8 mouse cellular contexts compared by ENCODE assay signal in the genomic region with DNA sequence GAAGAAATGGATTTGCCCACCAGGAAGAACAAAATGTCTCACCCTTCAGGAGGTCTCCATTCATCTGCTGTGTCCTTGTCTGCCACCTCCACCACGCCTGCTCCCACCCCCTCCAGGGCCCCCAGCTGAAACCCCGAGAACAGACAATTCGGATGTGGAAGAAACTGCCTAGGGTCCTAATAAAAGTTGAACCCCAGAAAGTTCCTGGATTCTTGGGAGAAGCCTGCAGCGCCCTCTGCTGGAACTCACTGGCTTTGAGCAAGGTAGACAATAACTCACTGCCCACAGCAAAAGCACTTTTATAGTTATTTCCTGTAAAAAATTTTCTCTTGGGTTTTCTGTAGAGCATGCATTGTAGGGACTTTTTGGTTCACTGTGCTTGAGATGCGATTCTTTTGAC. TPM values are rescaled to one million over a fixed set of nuclear protein-coding genes. Genes with fewer than 3 reads are reported as not detected.
DNase-seq lines count a peak whose midpoint lies in the region; ATAC-seq lines count a peak whose summit lies in the region.

No protein-coding gene starts in this region.

- no peak overlapping the region for H3K4me3 ChIP-seq in hindbrain, embryonic 14.5 days (replicated peaks; ENCODE audit: low read length)
- no peak overlapping the region for H3K4me3 ChIP-seq in hindbrain, embryonic 16.5 days (ENCODE audit: low read length)
- H3K4me3 ChIP-seq in heart, embryonic 14.5 days (ENCODE audit: control insufficient read depth in 1 of 2, insufficient read depth in 1 of 2, low read depth in 1 of 2, low read length in 2 of 2), result no peak overlapping the region
- no peak overlapping the region for H3K4me3 ChIP-seq in neural tube, embryonic 11.5 days (ENCODE audit: low read depth, low read length)

- peak; percentile 70 for DNase-seq in hindbrain, embryonic 14.5 days (ENCODE audit: low spot score)
- peak; percentile 65 to 88 for DNase-seq in adrenal gland, adult (ENCODE audit: inconsistent age in 2 of 2, low spot score in 1 of 2)
- DNase-seq in embryo, embryonic 10 days (ENCODE audit: low spot score), result peak; percentile 80
- peak; percentile 48 to 77 for DNase-seq in left cerebral cortex, adult 18-20 months (ENCODE audit: low spot score in 2 of 2)
- peak; percentile 78 for DNase-seq in neural tube, embryonic 11.5 days (ENCODE audit: low spot score)
- peak; percentile 72 for DNase-seq in thymus, postnatal 14 days

- H3K9me3 ChIP-seq in hindbrain, embryonic 14.5 days (ENCODE audit: control insufficient read depth, low read length), result no peaks in the 10 kb centered on the region
- H3K9me3 ChIP-seq in hindbrain, embryonic 16.5 days (ENCODE audit: control insufficient read depth, low read length), result no peaks in the 10 kb centered on the region
- no peaks in the 10 kb centered on the region for H3K9me3 ChIP-seq in heart, embryonic 14.5 days (ENCODE audit: control insufficient read depth, low read length)
- no peaks in the 10 kb centered on the region for H3K9me3 ChIP-seq in neural tube, embryonic 11.5 days (ENCODE audit: control insufficient read depth, low read length)

- no peak overlapping the region for H3K4me2 ChIP-seq in hindbrain, embryonic 14.5 days (replicated peaks)
- no peak overlapping the region for H3K4me2 ChIP-seq in hindbrain, embryonic 16.5 days (ENCODE audit: low read length)
- peak overlapping the region; percentile 40 for H3K4me2 ChIP-seq in heart, embryonic 14.5 days (ENCODE audit: low read length)
- no peak overlapping the region for H3K4me2 ChIP-seq in neural tube, embryonic 11.5 days (ENCODE audit: low read depth)

- no peak for ATAC-seq in hindbrain, embryonic 14.5 days (ENCODE audit: low FRiP score)
- no peak for ATAC-seq in hindbrain, embryonic 16.5 days
- ATAC-seq in heart, embryonic 14.5 days (ENCODE audit: insufficient number of reproducible peaks, insufficient read depth, low FRiP score, low read depth), result no peak
- no peak for ATAC-seq in neural tube, embryonic 11.5 days (ENCODE audit: insufficient read depth, low FRiP score, low TSS enrichment)

- no peaks in the 10 kb centered on the region for H3K4me1 ChIP-seq in hindbrain, embryonic 14.5 days (replicated peaks; ENCODE audit: control insufficient read depth, insufficient read depth, low read length)
- no peaks in the 10 kb centered on the region for H3K4me1 ChIP-seq in hindbrain, embryonic 16.5 days (ENCODE audit: control insufficient read depth, insufficient read depth, low read depth, low read length)
- H3K4me1 ChIP-seq in heart, embryonic 14.5 days (ENCODE audit: control insufficient read depth in 2 of 2, insufficient read depth in 2 of 2, low read length in 2 of 2), result no peaks in the 10 kb centered on the region
- H3K4me1 ChIP-seq in neural tube, embryonic 11.5 days (ENCODE audit: control insufficient read depth, insufficient read depth, low read length), result no peaks in the 10 kb centered on the region

- H3K9ac ChIP-seq in hindbrain, embryonic 14.5 days, result no peak overlapping the region
- H3K9ac ChIP-seq in hindbrain, embryonic 16.5 days (ENCODE audit: low read depth, low read length), result no peak overlapping the region
- H3K9ac ChIP-seq in heart, embryonic 14.5 days (ENCODE audit: low read length), result no peak overlapping the region
- no peak overlapping the region for H3K9ac ChIP-seq in neural tube, embryonic 11.5 days (ENCODE audit: low read length)

- WGBS in hindbrain, embryonic 14.5 days, result 13% methylated on average over 5 of the region's 5 CpGs
- 18% methylated on average over 5 of the region's 5 CpGs for WGBS in hindbrain, embryonic 16.5 days
- 10% methylated on average over 5 of the region's 5 CpGs for WGBS in heart, embryonic 14.5 days
- 13% methylated on average over 5 of the region's 5 CpGs for WGBS in neural tube, embryonic 11.5 days

- H3K27ac ChIP-seq in hindbrain, embryonic 14.5 days, result no peak overlapping the region
- no peak overlapping the region for H3K27ac ChIP-seq in hindbrain, embryonic 16.5 days (ENCODE audit: low read depth, low read length)
- H3K27ac ChIP-seq in heart, embryonic 14.5 days (replicated peaks in 1 of 2; ENCODE audit: control insufficient read depth in 1 of 2, insufficient read depth in 1 of 2, low read depth in 2 of 2, low read length in 2 of 2), result no peak overlapping the region
- no peak overlapping the region for H3K27ac ChIP-seq in neural tube, embryonic 11.5 days (ENCODE audit: low read depth, low read length)

- no peaks in the 10 kb centered on the region for H3K27me3 ChIP-seq in hindbrain, embryonic 14.5 days (ENCODE audit: control insufficient read depth, insufficient read depth, low read length)
- H3K27me3 ChIP-seq in hindbrain, embryonic 16.5 days (replicated peaks; ENCODE audit: control insufficient read depth, insufficient read depth, low read length), result no peaks in the 10 kb centered on the region
- H3K27me3 ChIP-seq in heart, embryonic 14.5 days (ENCODE audit: control insufficient read depth, insufficient read depth, low read length), result no peaks in the 10 kb centered on the region
- H3K27me3 ChIP-seq in neural tube, embryonic 11.5 days (ENCODE audit: control insufficient read depth, insufficient read depth, low read length), result no peaks in the 10 kb centered on the region

- no peaks in the 10 kb centered on the region for H3K36me3 ChIP-seq in hindbrain, embryonic 14.5 days (replicated peaks; ENCODE audit: control insufficient read depth, insufficient read depth)
- no peaks in the 10 kb centered on the region for H3K36me3 ChIP-seq in hindbrain, embryonic 16.5 days (ENCODE audit: control insufficient read depth, insufficient read depth, low read length)
- no peaks in the 10 kb centered on the region for H3K36me3 ChIP-seq in heart, embryonic 14.5 days (ENCODE audit: control insufficient read depth, insufficient read depth, low read length)
- H3K36me3 ChIP-seq in neural tube, embryonic 11.5 days (ENCODE audit: control insufficient read depth, insufficient read depth, low read length), result no peaks in the 10 kb centered on the region

RNA-seq across cellular contexts. Expression of gene Defb48, which starts 9.3 kb away (rescaled TPM):
- polyA plus RNA-seq in hindbrain, embryonic 14.5 days (2014; fragmentation: Nextera tagmentation; extraction: Ambion mirVana), result not detected in 2 replicates
- polyA plus RNA-seq in hindbrain, embryonic 16.5 days (2015; fragmentation: Nextera tagmentation; extraction: Ambion mirVana), result not detected in 2 replicates
- not detected in 2 replicates for polyA plus RNA-seq in heart, embryonic 14.5 days (2014; fragmentation: Nextera tagmentation; extraction: Ambion mirVana)
- not detected for total RNA-seq in left cerebral cortex, adult 18-20 months (2021)
- polyA plus RNA-seq in neural tube, embryonic 11.5 days (2014; fragmentation: Nextera tagmentation; extraction: Ambion mirVana), result not detected in 2 replicates

RNA-seq across cellular contexts. Expression of gene Defb47, which starts 22.8 kb away (rescaled TPM):
- polyA plus RNA-seq in hindbrain, embryonic 14.5 days (2014; fragmentation: Nextera tagmentation; extraction: Ambion mirVana), result not detected in 2 replicates
- polyA plus RNA-seq in hindbrain, embryonic 16.5 days (2015; fragmentation: Nextera tagmentation; extraction: Ambion mirVana), result not detected in 2 replicates
- not detected in 2 replicates for polyA plus RNA-seq in heart, embryonic 14.5 days (2014; fragmentation: Nextera tagmentation; extraction: Ambion mirVana)
- not detected for total RNA-seq in left cerebral cortex, adult 18-20 months (2021)
- not detected in 2 replicates for polyA plus RNA-seq in neural tube, embryonic 11.5 days (2014; fragmentation: Nextera tagmentation; extraction: Ambion mirVana)

RNA-seq across cellular contexts. Expression of gene Defb43, which starts 36.5 kb away (rescaled TPM):
- not detected in 2 replicates for polyA plus RNA-seq in hindbrain, embryonic 14.5 days (2014; fragmentation: Nextera tagmentation; extraction: Ambion mirVana)
- not detected in 2 replicates for polyA plus RNA-seq in hindbrain, embryonic 16.5 days (2015; fragmentation: Nextera tagmentation; extraction: Ambion mirVana)
- not detected in 2 replicates for polyA plus RNA-seq in heart, embryonic 14.5 days (2014; fragmentation: Nextera tagmentation; extraction: Ambion mirVana)
- not detected for total RNA-seq in left cerebral cortex, adult 18-20 months (2021)
- not detected in 2 replicates for polyA plus RNA-seq in neural tube, embryonic 11.5 days (2014; fragmentation: Nextera tagmentation; extraction: Ambion mirVana)
